Mouse (Mus musculus) testis, adult 2 months (tissue): ENCODE measurements at regions not wholly inside any gene's neighbourhood (a gene's known extent, or its start where the extent isn't known, plus 50 kb on each side); places are given as distances from the start of the nearest gene placed in this dataset.
"Not testable (repeated sequence)": the region's sequence is repeated elsewhere in the genome, so short reads cannot be mapped to it uniquely, and the experiment has no call there.

Source experiments
- CTCF ChIP-seq: fragments of 200-500 bp; IDR thresholded peaks from 2 replicates; pipeline ENCODE4 v1.5.1; 2012; ENCODE audit warnings: low read depth, mild to moderate bottlenecking, inconsistent platforms, low read length, moderate library complexity; ENCODE audit not compliant: control insufficient read depth, insufficient read depth, insufficient replicate concordance
- POLR2A ChIP-seq: fragments of 200-500 bp; IDR thresholded peaks from 2 replicates; pipeline ENCODE4 v1.6.1; 2012; ENCODE audit warnings: low read depth, mild to moderate bottlenecking, inconsistent platforms, low read length, moderate library complexity; ENCODE audit not compliant: control insufficient read depth

DNA sequence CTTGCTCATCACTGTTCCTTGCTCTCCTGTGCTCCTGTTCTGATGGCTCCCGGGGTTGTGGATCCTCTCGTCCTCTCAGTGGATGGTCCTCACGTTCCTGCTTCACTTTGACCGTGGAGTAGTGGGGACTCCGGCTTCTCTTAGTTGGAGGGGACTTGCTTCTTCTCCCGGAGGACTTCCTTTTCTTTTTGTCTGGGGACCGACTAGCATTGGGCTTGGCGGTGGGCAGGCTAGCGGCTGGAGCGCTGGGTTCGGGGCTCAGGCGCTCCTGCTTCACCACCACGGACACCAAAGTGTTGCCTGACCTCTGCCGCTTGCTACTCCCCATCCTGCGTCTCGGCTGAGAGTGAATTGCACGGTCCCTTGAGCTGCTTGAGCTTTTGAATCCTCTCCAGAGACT is 53.9 kb upstream of the Fam174b start:
- not testable (repeated sequence) for TF ChIP-seq CTCF, POLR2A
